Comparison of ENCODE assay signal across 7 mouse cellular contexts in the genomic region with DNA sequence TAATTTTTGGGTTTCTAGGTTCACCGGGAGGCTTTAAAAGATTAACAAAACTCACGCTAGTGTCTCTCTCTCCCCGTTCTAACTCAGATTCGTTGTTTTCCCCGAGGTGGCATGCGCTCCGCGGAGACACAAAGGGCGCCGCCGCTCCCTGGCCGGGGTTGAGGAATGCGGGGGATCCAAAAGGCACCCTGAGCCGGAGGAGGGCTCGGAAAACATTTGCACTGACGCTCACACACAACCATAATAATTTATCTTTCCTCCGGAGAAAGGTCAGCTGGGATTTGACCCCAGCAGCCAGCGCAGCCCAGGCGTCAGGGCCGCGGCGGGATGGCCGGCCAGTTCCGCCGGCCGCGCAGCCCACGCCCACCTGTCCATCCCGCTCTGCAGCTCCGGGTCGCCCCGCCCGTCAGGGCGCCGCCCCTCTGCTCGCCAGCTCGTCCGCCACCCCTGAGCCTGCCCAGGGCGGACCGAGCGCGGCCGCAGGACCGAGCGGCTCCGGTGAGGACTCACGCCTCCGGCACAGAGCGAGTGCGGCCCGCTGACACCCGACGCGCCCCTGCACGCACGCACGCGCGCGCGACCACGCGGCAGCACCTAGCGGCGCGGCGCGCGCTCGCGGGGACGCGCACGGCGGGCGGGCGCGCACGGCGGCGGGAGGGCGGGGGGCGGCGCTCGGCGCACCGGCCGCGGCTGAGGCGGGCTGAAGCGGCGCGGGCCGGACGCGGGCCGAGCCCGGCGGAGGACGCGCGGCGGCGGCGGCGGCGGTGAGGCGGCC. TPM values are rescaled to one million over a fixed set of nuclear protein-coding genes. Genes with fewer than 3 reads are reported as not detected.
A peak's percentile ranks its signal among the peaks of the same experiment; 100 is the strongest.
DNase-seq lines count a peak whose midpoint lies in the region; ATAC-seq and TF ChIP-seq lines count a peak whose summit lies in the region.

A gene (plus strand): TSS at position 687 of the 775 bp plus-strand sequence.

- no peaks in the 10 kb centered on the region for H3K9me3 ChIP-seq in intestine, postnatal 0 days (ENCODE audit: control insufficient read depth)
- no peaks in the 10 kb centered on the region for H3K9me3 ChIP-seq in limb, embryonic 10.5 days (replicated peaks)
- H3K9me3 ChIP-seq in midbrain, embryonic 11.5 days (ENCODE audit: control insufficient read depth, low read length), result no peaks in the 10 kb centered on the region

- peak within 1 kb of the TSS; percentile 90 for H3K4me3 ChIP-seq in intestine, postnatal 0 days (ENCODE audit: low read depth, low read length)
- H3K4me3 ChIP-seq in limb, embryonic 10.5 days, result peak within 1 kb of the TSS; percentile 92
- H3K4me3 ChIP-seq in midbrain, embryonic 11.5 days (ENCODE audit: low read depth, low read length), result peak within 1 kb of the TSS; percentile 95

- TF ChIP-seq CTCF in intestine, postnatal 0 days (IDR thresholded peaks at IDR 0.05; ENCODE audit: low read depth), result no peak

- WGBS in intestine, postnatal 0 days, result under 1% methylated on average over 90 of the region's 108 CpGs
- 16% methylated on average over 107 of the region's 108 CpGs for WGBS in limb, embryonic 10.5 days
- WGBS in midbrain, embryonic 11.5 days, result under 1% methylated on average over 70 of the region's 108 CpGs

- ATAC-seq in granulocyte monocyte progenitor cell, adult 5-6 weeks (replicated peaks; ENCODE audit: poor library complexity, severe bottlenecking), result peak; percentile 67
- peak; percentile 95 for ATAC-seq in intestine, postnatal 0 days
- ATAC-seq in midbrain, embryonic 11.5 days (ENCODE audit: low FRiP score), result peak; percentile 92

- no peaks in the 10 kb centered on the region for H3K27me3 ChIP-seq in intestine, postnatal 0 days (replicated peaks; ENCODE audit: control insufficient read depth, insufficient read depth, low read length)
- no peaks in the 10 kb centered on the region for H3K27me3 ChIP-seq in limb, embryonic 10.5 days (ENCODE audit: low read depth, poor library complexity, severe bottlenecking)
- no peaks in the 10 kb centered on the region for H3K27me3 ChIP-seq in midbrain, embryonic 11.5 days (ENCODE audit: control insufficient read depth, insufficient read depth, low read length)

- no peaks in the 10 kb centered on the region for H3K36me3 ChIP-seq in intestine, postnatal 0 days (ENCODE audit: control insufficient read depth, insufficient read depth)
- no peaks in the 10 kb centered on the region for H3K36me3 ChIP-seq in limb, embryonic 10.5 days
- no peaks in the 10 kb centered on the region for H3K36me3 ChIP-seq in midbrain, embryonic 11.5 days (ENCODE audit: control insufficient read depth, insufficient read depth, low read length)

- H3K27ac ChIP-seq in intestine, postnatal 0 days (ENCODE audit: low read depth, low read length), result peak within 1 kb of the TSS; percentile 94
- H3K27ac ChIP-seq in limb, embryonic 10.5 days, result peak within 1 kb of the TSS; percentile 89
- peak within 1 kb of the TSS; percentile 94 for H3K27ac ChIP-seq in midbrain, embryonic 11.5 days (ENCODE audit: low read depth, low read length)

- peak; percentile 76 for DNase-seq in adrenal gland, adult 8-10 months
- peak; percentile 85 for DNase-seq in embryo, embryonic 10.5 days (ENCODE audit: low spot score)
- DNase-seq in limb, embryonic 10.5 days (ENCODE audit: low spot score), result peak; percentile 86
- peak; percentile 98 for DNase-seq in midbrain, embryonic 11.5 days (ENCODE audit: low spot score, missing footprints)
- DNase-seq in right cerebral cortex, postnatal 4 days, result peak; percentile 85

- H3K4me2 ChIP-seq in intestine, postnatal 0 days (replicated peaks; ENCODE audit: low read depth), result peak within 1 kb of the TSS; percentile 97
- H3K4me2 ChIP-seq in midbrain, embryonic 11.5 days, result peak within 1 kb of the TSS; percentile 99

- no peaks in the 10 kb centered on the region for H3K4me1 ChIP-seq in intestine, postnatal 0 days (replicated peaks; ENCODE audit: control insufficient read depth, insufficient read depth, low read length)
- H3K4me1 ChIP-seq in limb, embryonic 10.5 days, result peaks cover 30% of the 10 kb centered on the region
- H3K4me1 ChIP-seq in midbrain, embryonic 11.5 days (ENCODE audit: control insufficient read depth, insufficient read depth, low read length), result peaks cover 12% of the 10 kb centered on the region

- peak within 1 kb of the TSS; percentile 90 for H3K9ac ChIP-seq in intestine, postnatal 0 days (ENCODE audit: low read depth, low read length)
- H3K9ac ChIP-seq in midbrain, embryonic 11.5 days (ENCODE audit: low read length), result peak within 1 kb of the TSS; percentile 92

RNA-seq across cellular contexts. Expression of the gene that starts here (rescaled TPM):
- 100 to 1,000 TPM in 1 of 4 experiments, 10 to 100 TPM in 3; 67.5 to 117 (median 80.3) TPM for total RNA-seq in adrenal gland, adult 8-10 months (2022)
- 2.4 and 3.9 TPM in 2 replicates for total RNA-seq in granulocyte monocyte progenitor cell, adult 5-6 weeks (2014; fragmentation: Nextera tagmentation)
- 3.4 and 3.8 TPM in 2 replicates for total RNA-seq in granulocyte monocyte progenitor cell, adult 5-6 weeks (2017)
- polyA plus RNA-seq in intestine, postnatal 0 days (2015; fragmentation: Nextera tagmentation; extraction: Ambion mirVana), result 67.1 and 80.7 TPM in 2 replicates
- polyA plus RNA-seq in limb, embryonic 10.5 days (2016; fragmentation: Nextera tagmentation; extraction: Ambion mirVana), result 65.6 and 70.2 TPM in 2 replicates
- 117 and 123 TPM in 2 replicates for polyA plus RNA-seq in midbrain, embryonic 11.5 days (2014; fragmentation: Nextera tagmentation; extraction: Ambion mirVana)

Comparison
In these comparisons a context has a peak if more than half of its experiments do, and no peak if none do; other contexts are left out.
1. Peak in every context shown above with its lines: DNase-seq, ATAC-seq, H3K4me3 ChIP-seq and H3K27ac ChIP-seq.
2. RNA of the gene that starts here (total RNA-seq): 67.5 to 117 TPM in adrenal gland, adult 8-10 months; 2.4 to 3.9 TPM in granulocyte monocyte progenitor cell, adult 5-6 weeks; every median in the first group is over 10 times any median in the second.